Mouse (Mus musculus) hindbrain, postnatal 0 days (tissue): ENCODE measurements at regions not wholly inside any gene's neighbourhood (a gene's known extent, or its start where the extent isn't known, plus 50 kb on each side); places are given as distances from the start of the nearest gene placed in this dataset.

ENCODE experiments used
- ATAC-seq: fragments of 200-750 bp; cut with Nextera tagmentation; 2 replicates; pipeline ENCODE4 v1.8.0; 2017; ENCODE audit warnings: mild to moderate bottlenecking, moderate TSS enrichment, moderate library complexity
- DNase-seq: peaks from one replicate; pipeline ENCODE4 v3.0.0-alpha.2; 2015; ENCODE audit warnings: low spot score
- H3K27ac ChIP-seq: fragments of 300-500 bp; sonication (generic); 2 replicates; pipeline ENCODE4 v1.5.1; 2014; ENCODE audit warnings: mild to moderate bottlenecking
- H3K27me3 ChIP-seq: fragments of 300-500 bp; sonication (generic); 2 replicates; pipeline ENCODE4 v1.6.1; 2014; ENCODE audit warnings: low read length, mixed read lengths; ENCODE audit not compliant: insufficient read depth
- H3K36me3 ChIP-seq: fragments of 300-500 bp; sonication (generic); 2 replicates; pipeline ENCODE4 v1.6.1; 2014; ENCODE audit warnings: low read length, mixed read lengths; ENCODE audit not compliant: insufficient read depth
- H3K4me1 ChIP-seq: fragments of 300-500 bp; sonication (generic); 2 replicates; pipeline ENCODE4 v1.6.1; 2014; ENCODE audit warnings: antibody characterized with exemption, low read length, mixed read lengths; ENCODE audit not compliant: insufficient read depth
- H3K4me2 ChIP-seq: fragments of 300-500 bp; sonication (generic); 2 replicates; pipeline ENCODE4 v1.6.1; 2014; ENCODE audit warnings: low read depth, mild to moderate bottlenecking, low read length, moderate library complexity, mixed read lengths
- H3K4me3 ChIP-seq: fragments of 300-500 bp; sonication (generic); 2 replicates; pipeline ENCODE4 v1.5.1; 2014; ENCODE audit warnings: low read length
- H3K9ac ChIP-seq: fragments of 300-500 bp; sonication (generic); replicated peaks from 2 replicates; pipeline ENCODE4 v1.6.1; 2014; ENCODE audit warnings: mild to moderate bottlenecking, low read length, moderate library complexity, mixed read lengths
- H3K9me3 ChIP-seq: fragments of 300-500 bp; sonication (generic); 2 replicates; pipeline ENCODE4 v1.6.1; 2016; ENCODE audit warnings: low read length, mixed read lengths
- CTCF ChIP-seq: IDR thresholded peaks from 2 replicates; pipeline ENCODE4 v1.5.1; 2016; ENCODE audit warnings: antibody characterized with exemption, control low read depth, low read depth
- WGBS: fragments of 180-500 bp; shearing (Covaris S2); extraction: QIAGEN DNeasy Blood & Tissue Kit; methylation state at CpG from one replicate; pipeline ENCODE4 v1.1.7; 2014; 5-methylcytosine and 5-hydroxymethylcytosine counted together

DNA sequence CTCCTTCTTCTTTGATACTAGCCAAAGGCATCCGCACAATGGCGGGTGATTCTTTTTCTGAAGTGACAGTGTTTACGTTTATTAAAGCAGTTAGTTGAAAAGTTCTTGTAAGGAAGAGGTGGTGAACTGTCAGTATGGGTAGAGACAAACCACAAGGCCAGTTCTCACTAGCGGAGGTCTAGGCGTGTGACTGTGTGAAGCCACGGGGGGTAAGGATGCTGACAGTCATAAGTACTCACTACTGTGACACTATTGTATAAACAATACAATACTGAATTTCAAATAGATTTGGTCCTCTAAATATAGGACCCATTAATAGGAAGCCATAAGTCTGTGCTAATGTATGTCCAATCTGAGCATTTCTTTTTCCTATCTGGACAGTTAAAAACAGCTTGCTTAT lies 161.9 kb downstream of the Cxcl12 start:
- H3K27me3 ChIP-seq = no peaks in the 10 kb centered on the region
- no peaks in the 10 kb centered on the region for H3K4me1 ChIP-seq
- H3K36me3 ChIP-seq = no peaks in the 10 kb centered on the region
- no peak overlapping the region for H3K4me3 ChIP-seq
- no peak overlapping the region for H3K27ac ChIP-seq
- DNase-seq (no peak), ATAC-seq (no peak)
- no peak overlapping the region for H3K4me2 ChIP-seq
- no peak overlapping the region for H3K9ac ChIP-seq
- no peaks in the 10 kb centered on the region for H3K9me3 ChIP-seq
- 83% methylated on average over 6 of the region's 6 CpGs for WGBS
- no peak for TF ChIP-seq CTCF

DNA sequence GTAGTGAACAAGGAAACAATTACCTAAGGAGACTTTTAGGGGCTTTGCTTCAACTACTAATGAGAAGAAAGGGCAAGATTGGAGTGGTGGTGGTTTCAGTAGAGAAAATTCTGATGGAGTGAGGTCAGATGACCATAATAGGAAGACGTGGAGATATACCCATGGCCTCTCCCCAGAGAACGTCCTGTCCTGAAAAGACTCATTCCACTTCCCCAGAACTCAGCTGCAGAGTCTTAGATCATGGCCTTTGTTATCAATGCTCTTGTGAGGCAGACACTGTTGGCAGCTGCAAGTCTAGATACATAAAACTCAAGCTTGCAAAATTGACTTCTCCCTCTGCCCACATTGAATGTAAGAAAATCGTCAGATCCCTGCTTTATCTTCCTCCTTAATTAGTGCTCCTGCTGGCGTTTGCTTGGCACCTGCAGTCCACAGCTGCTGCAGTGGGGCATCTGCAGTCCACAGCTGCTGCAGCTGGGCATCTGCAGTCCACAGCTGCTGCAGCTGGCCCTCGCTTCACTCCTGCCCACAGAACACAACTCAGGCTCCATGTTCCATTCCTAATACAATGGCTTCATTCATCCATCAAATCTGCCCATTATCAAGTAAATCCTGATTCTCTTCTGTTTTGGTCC lies 162.5 kb downstream of the Cxcl12 start:
- Histone ChIP-seq H3K9me3 (no peaks in the 10 kb centered on the region), H3K36me3 (no peaks in the 10 kb centered on the region), H3K27ac (no peak overlapping the region), H3K4me2 (no peak overlapping the region), H3K9ac (no peak overlapping the region), H3K4me3 (no peak overlapping the region), H3K27me3 (no peaks in the 10 kb centered on the region), H3K4me1 (no peaks in the 10 kb centered on the region)
- no peak for TF ChIP-seq CTCF
- DNase-seq (no peak), ATAC-seq (no peak)
- WGBS = 35% methylated on average over 5 of the region's 5 CpGs

DNA sequence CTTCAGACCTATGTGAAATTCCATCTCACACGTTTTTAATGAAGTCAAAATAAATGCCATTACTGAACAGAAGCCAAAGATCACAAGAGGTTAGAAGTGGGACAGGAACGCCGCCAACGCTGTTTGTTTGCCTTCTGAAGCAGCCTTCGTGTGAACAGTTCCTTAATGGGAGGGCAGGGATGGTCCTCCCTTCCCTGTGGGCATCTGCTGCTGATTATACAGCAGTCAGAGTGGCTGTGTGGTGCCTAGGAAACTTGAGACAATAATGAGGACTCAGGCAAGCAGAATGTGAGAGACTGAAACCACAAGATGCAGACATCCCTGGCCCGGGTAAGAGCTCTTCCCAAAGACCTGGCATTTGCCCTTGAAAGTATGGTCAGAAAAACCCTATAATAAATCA lies 164.3 kb downstream of the Cxcl12 start:
- Histone ChIP-seq H3K4me2 (no peak overlapping the region), H3K9me3 (no peaks in the 10 kb centered on the region), H3K36me3 (no peaks in the 10 kb centered on the region), H3K27me3 (no peaks in the 10 kb centered on the region), H3K4me1 (no peaks in the 10 kb centered on the region), H3K9ac (no peak overlapping the region), H3K4me3 (no peak overlapping the region), H3K27ac (no peak overlapping the region)
- DNase-seq (no peak), ATAC-seq (no peak)
- no peak for TF ChIP-seq CTCF
- WGBS = 60% methylated on average over 6 of the region's 6 CpGs

DNA sequence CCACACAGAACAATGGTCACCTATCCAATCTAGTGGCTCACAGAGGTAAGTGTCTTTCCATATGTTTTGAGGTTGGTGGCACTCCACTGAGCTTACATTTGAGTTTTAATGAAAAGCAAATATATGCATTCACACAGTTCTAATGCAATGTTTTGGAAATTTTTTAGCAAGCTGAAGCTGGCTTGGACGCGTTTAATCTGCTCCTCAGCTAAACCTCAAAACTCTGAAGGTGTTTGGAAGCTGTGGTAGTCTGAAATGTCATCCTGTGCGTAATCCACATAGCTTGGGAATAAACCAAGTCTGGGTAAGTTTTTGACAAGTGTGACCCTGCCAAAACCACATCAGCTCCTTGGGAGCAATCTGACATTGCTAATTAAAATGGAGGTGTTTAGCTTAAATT lies 173.8 kb downstream of the Cxcl12 start:
- WGBS = 90% methylated on average over 3 of the region's 3 CpGs
- no peak for TF ChIP-seq CTCF
- ATAC-seq = no peak
- Histone ChIP-seq H3K27ac (no peak overlapping the region), H3K4me1 (no peaks in the 10 kb centered on the region), H3K27me3 (no peaks in the 10 kb centered on the region), H3K4me3 (no peak overlapping the region), H3K9me3 (no peaks in the 10 kb centered on the region), H3K36me3 (no peaks in the 10 kb centered on the region), H3K4me2 (no peak overlapping the region), H3K9ac (no peak overlapping the region)
- DNase-seq = no peak

DNA sequence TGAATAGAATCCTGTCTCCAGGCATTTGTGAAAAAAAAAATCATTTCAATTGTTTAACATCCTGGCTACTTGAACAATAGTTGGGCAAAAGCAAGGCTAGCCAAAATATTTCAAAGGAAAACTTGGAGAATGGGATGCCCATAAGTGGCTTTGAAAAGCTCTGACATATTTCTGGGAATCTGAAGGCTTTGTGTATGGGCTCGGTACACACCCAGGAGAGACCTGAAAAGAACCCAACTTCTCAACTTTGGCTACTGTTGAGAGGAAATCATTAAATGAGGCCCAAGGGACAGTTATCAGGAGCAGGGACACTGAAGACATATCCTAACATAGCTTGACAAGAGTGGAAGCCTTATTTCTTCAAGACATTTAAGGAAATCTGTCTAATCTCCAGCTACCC lies 179.0 kb downstream of the Cxcl12 start:
- no peak for TF ChIP-seq CTCF
- no peaks in the 10 kb centered on the region for H3K9me3 ChIP-seq
- WGBS = 86% methylated on average over 1 of the region's 1 CpGs
- H3K27me3 ChIP-seq = no peaks in the 10 kb centered on the region
- DNase-seq (no peak), ATAC-seq (no peak)
- H3K4me1 ChIP-seq = no peaks in the 10 kb centered on the region
- no peak overlapping the region for H3K27ac ChIP-seq
- H3K4me3 ChIP-seq = no peak overlapping the region
- H3K9ac ChIP-seq = no peak overlapping the region
- no peak overlapping the region for H3K4me2 ChIP-seq
- H3K36me3 ChIP-seq = no peaks in the 10 kb centered on the region

DNA sequence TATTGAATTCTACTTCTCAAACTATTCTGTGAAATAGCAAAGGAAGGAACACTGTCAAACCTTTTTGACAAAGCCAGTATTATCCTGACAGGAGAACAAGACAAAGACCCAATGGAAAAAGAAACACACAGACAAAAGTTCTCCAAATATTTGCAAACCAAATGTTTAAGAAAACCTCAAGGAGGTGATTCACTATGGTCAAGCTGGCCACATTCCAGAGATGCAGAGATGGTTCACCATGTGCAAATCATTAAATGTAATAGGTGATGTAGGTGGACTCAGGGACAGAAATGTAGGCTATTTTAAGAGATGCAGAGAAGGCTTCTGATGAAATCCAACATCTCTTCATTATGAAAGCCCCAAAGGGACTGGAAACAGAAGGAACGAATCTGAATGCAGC lies 183.5 kb downstream of the Cxcl12 start:
- Histone ChIP-seq H3K27me3 (no peaks in the 10 kb centered on the region), H3K4me1 (no peaks in the 10 kb centered on the region), H3K9ac (no peak overlapping the region), H3K4me2 (no peak overlapping the region), H3K27ac (no peak overlapping the region), H3K36me3 (no peaks in the 10 kb centered on the region), H3K9me3 (no peaks in the 10 kb centered on the region), H3K4me3 (no peak overlapping the region)
- ATAC-seq (no peak), DNase-seq (no peak)
- WGBS = 66% methylated on average over 1 of the region's 1 CpGs
- no peak for TF ChIP-seq CTCF

DNA sequence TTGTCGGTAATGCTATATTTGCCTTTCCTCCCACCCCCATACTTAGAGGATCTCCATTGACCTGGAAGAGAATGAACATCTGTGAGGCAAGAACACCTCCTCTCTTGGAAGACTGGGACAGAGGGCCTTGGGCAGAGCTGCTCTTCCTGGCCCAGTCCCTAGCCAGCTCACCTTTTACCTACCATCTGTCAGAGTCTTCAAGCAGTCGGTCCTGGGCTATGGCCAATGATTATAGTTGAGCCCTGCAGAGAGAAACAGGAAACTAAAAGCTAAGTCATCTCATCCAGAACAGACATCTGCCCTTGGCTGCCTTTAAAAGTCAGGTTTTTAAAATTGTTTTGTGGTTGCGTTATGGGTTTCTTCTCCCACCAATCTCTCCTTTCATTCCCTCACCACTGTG lies 184.8 kb downstream of the Cxcl12 start:
- no peak overlapping the region for H3K4me2 ChIP-seq
- WGBS = 83% methylated on average over 3 of the region's 3 CpGs

More for the DNA sequence above, 184.8 kb downstream of the Cxcl12 start:
- no peak for ATAC-seq
- H3K27me3 ChIP-seq = no peaks in the 10 kb centered on the region
- no peaks in the 10 kb centered on the region for H3K9me3 ChIP-seq
- H3K27ac ChIP-seq = no peak overlapping the region
- no peak for DNase-seq
- H3K36me3 ChIP-seq = no peaks in the 10 kb centered on the region
- no peak overlapping the region for H3K4me3 ChIP-seq
- TF ChIP-seq CTCF = no peak
- H3K9ac ChIP-seq = no peak overlapping the region
- H3K4me1 ChIP-seq = no peaks in the 10 kb centered on the region
